Mouse (Mus musculus): ENCODE results near the gene P2ry10. TPM values are rescaled to one million over a fixed set of nuclear protein-coding genes. Genes with fewer than 3 reads are reported as not detected.
"Not testable (repeated sequence)": the region's sequence is repeated elsewhere in the genome, so short reads cannot be mapped to it uniquely, and the experiment has no call there.

P2ry10 gene
- not detected in 2 replicates for polyA plus RNA-seq (2012)

- H3K4me1 ChIP-seq (ENCODE audit: control insufficient read depth): no peaks in the 10 kb centered on the region
- H3K9me3 ChIP-seq (ENCODE audit: control insufficient read depth, low read length): no peaks in the 10 kb centered on the region
- H3K27me3 ChIP-seq (ENCODE audit: control insufficient read depth): no peaks in the 10 kb centered on the region
- no peak within 1 kb of the TSS for H3K4me3 ChIP-seq (replicated peaks)
- no peaks in the 10 kb centered on the region for H3K36me3 ChIP-seq (ENCODE audit: control insufficient read depth)
- TF ChIP-seq TAL1 (IDR thresholded peaks at IDR 0.05; ENCODE audit: low read length) (no peak), GATA1 (IDR thresholded peaks at IDR 0.05; ENCODE audit: low read length) (no peak)
Observed at GRCm38 (mm10) chrX:107088177-107088576, at the start of gene P2ry10. Gene P2ry10, plus strand, starts transcription at chrX:107088492.

DNA sequence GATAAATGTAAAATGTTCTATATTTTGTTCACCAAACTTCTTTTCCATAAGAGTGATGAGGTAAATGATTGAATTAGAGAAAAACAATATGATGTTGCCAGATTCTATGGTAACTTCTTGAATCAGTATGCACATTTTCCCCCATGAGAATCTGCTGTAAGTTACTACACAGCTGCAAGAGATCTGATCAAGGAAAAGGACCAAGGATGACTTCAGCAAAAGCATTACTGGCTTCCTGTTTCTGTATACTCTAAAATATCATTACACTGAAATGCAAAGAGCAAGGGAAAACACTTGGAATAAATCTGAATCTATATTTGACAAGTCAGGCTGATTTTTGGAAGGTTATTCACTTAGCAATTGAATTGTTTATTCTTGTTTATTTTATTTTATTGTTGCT lies 49.1 kb upstream of the P2ry10 start:
- H3K9me3 ChIP-seq (ENCODE audit: control insufficient read depth, low read length): no peaks in the 10 kb centered on the region
- no peak for TF ChIP-seq GATA1 (IDR thresholded peaks at IDR 0.05; ENCODE audit: low read length)
- TF ChIP-seq TAL1 (IDR thresholded peaks at IDR 0.05; ENCODE audit: low read length): no peak
- no peak overlapping the region for H3K4me3 ChIP-seq (replicated peaks)
- no peaks in the 10 kb centered on the region for H3K36me3 ChIP-seq (ENCODE audit: control insufficient read depth)
- no peaks in the 10 kb centered on the region for H3K27me3 ChIP-seq (ENCODE audit: control insufficient read depth)
- no peaks in the 10 kb centered on the region for H3K4me1 ChIP-seq (ENCODE audit: control insufficient read depth)

DNA sequence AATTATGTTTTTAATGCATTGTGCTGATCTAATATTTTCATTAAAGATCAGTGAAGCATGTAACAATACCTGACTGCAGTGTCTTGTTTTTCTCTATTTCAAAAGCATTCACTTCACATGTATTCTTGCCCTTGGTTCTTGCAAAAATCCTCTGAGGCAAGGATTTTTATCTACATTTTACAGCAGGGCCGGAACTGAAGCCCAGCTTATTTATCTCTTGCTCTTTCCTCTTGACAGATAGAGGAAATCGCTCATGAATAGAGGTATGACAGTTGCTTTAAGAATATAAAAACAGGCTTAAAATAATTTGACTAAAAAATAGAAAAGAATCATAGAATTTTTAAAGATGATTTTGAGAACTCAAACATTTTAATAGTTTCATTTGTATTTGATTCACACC lies 48.7 kb upstream of the P2ry10 start:
- Histone ChIP-seq H3K27me3 (ENCODE audit: control insufficient read depth) (no peaks in the 10 kb centered on the region), H3K4me3 (replicated peaks) (no peak overlapping the region), H3K36me3 (ENCODE audit: control insufficient read depth) (no peaks in the 10 kb centered on the region), H3K4me1 (ENCODE audit: control insufficient read depth) (no peaks in the 10 kb centered on the region), H3K9me3 (ENCODE audit: control insufficient read depth, low read length) (no peaks in the 10 kb centered on the region)
- no peak for TF ChIP-seq GATA1 (IDR thresholded peaks at IDR 0.05; ENCODE audit: low read length)
- no peak for TF ChIP-seq TAL1 (IDR thresholded peaks at IDR 0.05; ENCODE audit: low read length)

DNA sequence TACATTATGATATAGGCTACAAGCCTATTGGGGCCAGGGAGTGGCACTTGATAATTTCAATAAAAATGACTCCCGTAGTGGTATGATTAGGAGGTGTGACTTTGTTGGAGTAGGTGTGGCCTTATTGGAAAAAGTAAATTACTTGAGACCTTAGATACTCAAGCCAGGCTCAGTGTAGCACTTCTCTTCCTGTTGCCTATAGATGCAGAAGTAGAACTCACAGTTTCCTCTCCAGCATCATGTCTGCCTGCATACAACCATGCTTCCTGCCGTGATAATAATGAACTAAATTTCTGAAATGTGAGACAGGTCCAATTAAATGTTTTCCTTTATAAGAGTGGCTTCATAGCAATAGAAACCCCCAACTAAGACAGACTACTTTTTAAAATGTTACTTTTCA lies 45.9 kb upstream of the P2ry10 start:
- Histone ChIP-seq H3K27me3 (ENCODE audit: control insufficient read depth) (no peaks in the 10 kb centered on the region), H3K36me3 (ENCODE audit: control insufficient read depth) (no peaks in the 10 kb centered on the region), H3K9me3 (ENCODE audit: control insufficient read depth, low read length) (no peaks in the 10 kb centered on the region), H3K4me3 (replicated peaks) (no peak overlapping the region), H3K4me1 (ENCODE audit: control insufficient read depth) (no peaks in the 10 kb centered on the region)
- no peak for TF ChIP-seq TAL1 (IDR thresholded peaks at IDR 0.05; ENCODE audit: low read length)
- no peak for TF ChIP-seq GATA1 (IDR thresholded peaks at IDR 0.05; ENCODE audit: low read length)

- not testable (repeated sequence) for H3K27me3 ChIP-seq (ENCODE audit: control insufficient read depth); H3K36me3 ChIP-seq (ENCODE audit: control insufficient read depth); H3K4me3 ChIP-seq (replicated peaks); H3K9me3 ChIP-seq (ENCODE audit: control insufficient read depth, low read length); H3K4me1 ChIP-seq (ENCODE audit: control insufficient read depth)
Observed at GRCm38 (mm10) chrX:107083407-107083806, 4.9 kb upstream of the P2ry10 start.

GRCm38 (mm10) chrX:107084320-107084719 lies 4.0 kb upstream of the P2ry10 start:
- TF ChIP-seq GATA1 (IDR thresholded peaks at IDR 0.05; ENCODE audit: low read length): no peak
- TF ChIP-seq TAL1 (IDR thresholded peaks at IDR 0.05; ENCODE audit: low read length): no peak
- H3K9me3 ChIP-seq (ENCODE audit: control insufficient read depth, low read length): no peaks in the 10 kb centered on the region

DNA sequence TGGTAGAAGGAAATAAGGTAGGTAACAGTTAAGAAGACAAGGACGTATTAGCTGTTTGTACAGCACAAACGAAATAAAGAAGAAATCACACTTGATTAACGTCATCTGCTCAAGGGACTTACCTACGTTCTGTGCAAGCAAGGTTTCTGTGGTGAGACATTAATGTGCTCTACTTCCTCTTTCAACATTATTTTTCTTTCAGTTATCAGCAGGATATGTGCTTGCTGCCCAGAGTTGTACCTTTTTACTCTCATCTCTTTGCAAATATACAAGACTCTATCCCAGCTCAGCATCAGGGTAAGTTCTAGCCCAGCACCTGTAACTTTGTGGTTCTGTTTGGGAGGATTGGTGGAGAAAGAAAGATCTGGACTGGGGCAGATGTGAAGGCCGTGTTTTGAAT lies 839 bp downstream of the P2ry10 start:
- Histone ChIP-seq H3K4me1 (ENCODE audit: control insufficient read depth) (no peaks in the 10 kb centered on the region), H3K9me3 (ENCODE audit: control insufficient read depth, low read length) (no peaks in the 10 kb centered on the region), H3K27me3 (ENCODE audit: control insufficient read depth) (no peaks in the 10 kb centered on the region), H3K36me3 (ENCODE audit: control insufficient read depth) (no peaks in the 10 kb centered on the region), H3K4me3 (replicated peaks) (no peak overlapping the region)
- TF ChIP-seq TAL1 (IDR thresholded peaks at IDR 0.05; ENCODE audit: low read length) (no peak), GATA1 (IDR thresholded peaks at IDR 0.05; ENCODE audit: low read length) (no peak)

More at GRCm38 (mm10) chrX:107084320-107084719, 4.0 kb upstream of the P2ry10 start:
- no peak overlapping the region for H3K4me3 ChIP-seq (replicated peaks)
- no peaks in the 10 kb centered on the region for H3K4me1 ChIP-seq (ENCODE audit: control insufficient read depth)
- no peaks in the 10 kb centered on the region for H3K36me3 ChIP-seq (ENCODE audit: control insufficient read depth)
- H3K27me3 ChIP-seq (ENCODE audit: control insufficient read depth): no peaks in the 10 kb centered on the region

DNA sequence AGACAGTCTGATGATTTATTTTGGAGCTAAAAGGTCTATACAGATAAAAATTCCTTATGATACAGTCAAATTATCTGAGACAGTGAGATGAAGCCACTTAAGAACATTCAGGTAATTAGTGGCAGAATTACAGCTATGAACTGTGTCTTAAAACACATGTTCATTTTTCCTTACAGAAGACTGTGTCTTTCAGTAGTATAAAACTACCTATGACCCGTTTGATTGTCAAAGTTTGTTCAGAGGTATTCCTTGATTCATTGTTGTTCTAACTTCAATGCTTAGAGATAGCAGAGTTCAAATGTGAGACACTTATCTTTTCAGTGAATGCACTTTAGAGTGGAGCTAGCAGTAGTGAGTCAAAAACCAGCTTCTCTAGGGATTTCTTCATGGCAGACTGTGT lies 1.6 kb downstream of the P2ry10 start:
- H3K4me3 ChIP-seq (replicated peaks): no peak overlapping the region
- TF ChIP-seq TAL1 (IDR thresholded peaks at IDR 0.05; ENCODE audit: low read length) (no peak), GATA1 (IDR thresholded peaks at IDR 0.05; ENCODE audit: low read length) (no peak)
- H3K4me1 ChIP-seq (ENCODE audit: control insufficient read depth): no peaks in the 10 kb centered on the region
- no peaks in the 10 kb centered on the region for H3K36me3 ChIP-seq (ENCODE audit: control insufficient read depth)
- no peaks in the 10 kb centered on the region for H3K9me3 ChIP-seq (ENCODE audit: control insufficient read depth, low read length)
- no peaks in the 10 kb centered on the region for H3K27me3 ChIP-seq (ENCODE audit: control insufficient read depth)

DNA sequence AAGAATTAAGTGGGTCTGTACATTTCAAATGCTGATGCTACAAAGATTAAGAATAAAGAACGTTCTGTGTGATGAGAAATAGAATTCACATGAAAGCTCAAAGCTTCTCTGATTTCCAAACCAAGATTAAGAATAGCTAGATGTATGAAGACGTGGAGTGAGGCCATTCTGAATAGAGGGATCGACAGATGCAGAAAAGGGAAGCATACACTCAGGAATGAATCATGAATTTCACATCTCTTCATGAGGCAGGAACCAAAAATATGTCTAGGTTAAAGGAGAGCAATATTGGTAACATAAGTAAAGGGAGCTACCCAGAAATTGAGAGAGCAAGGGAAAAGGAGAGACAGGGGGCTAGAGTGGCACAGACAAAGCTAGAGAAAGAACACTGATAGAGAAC lies 7.3 kb downstream of the P2ry10 start:
- TF ChIP-seq TAL1 (IDR thresholded peaks at IDR 0.05; ENCODE audit: low read length) (no peak), GATA1 (IDR thresholded peaks at IDR 0.05; ENCODE audit: low read length) (no peak)
- Histone ChIP-seq H3K4me1 (ENCODE audit: control insufficient read depth) (no peaks in the 10 kb centered on the region), H3K36me3 (ENCODE audit: control insufficient read depth) (no peaks in the 10 kb centered on the region), H3K4me3 (replicated peaks) (no peak overlapping the region), H3K27me3 (ENCODE audit: control insufficient read depth) (no peaks in the 10 kb centered on the region), H3K9me3 (ENCODE audit: control insufficient read depth, low read length) (no peaks in the 10 kb centered on the region)

DNA sequence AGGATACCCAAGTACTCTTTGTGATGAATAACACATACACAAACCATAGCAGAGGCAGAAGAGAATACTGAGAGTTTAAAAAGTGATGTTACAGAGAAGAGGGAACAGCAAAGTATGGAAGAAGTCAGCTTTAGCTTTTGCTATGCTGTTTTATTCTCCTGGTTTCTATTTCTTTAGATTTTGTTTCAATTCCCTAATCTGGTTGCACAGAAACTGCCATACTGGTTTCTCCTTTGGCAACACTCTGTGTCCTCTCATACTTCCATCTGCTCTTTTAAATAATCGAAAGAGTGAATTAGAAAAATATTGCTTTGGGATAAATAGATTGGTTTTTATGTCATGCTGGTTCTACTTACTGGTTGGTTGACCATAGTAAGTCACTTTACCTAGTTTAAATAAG lies 28.0 kb downstream of the P2ry10 start:
- H3K4me3 ChIP-seq (replicated peaks): no peak overlapping the region
- H3K36me3 ChIP-seq (ENCODE audit: control insufficient read depth): no peaks in the 10 kb centered on the region
- H3K9me3 ChIP-seq (ENCODE audit: control insufficient read depth, low read length): no peaks in the 10 kb centered on the region
- H3K27me3 ChIP-seq (ENCODE audit: control insufficient read depth): no peaks in the 10 kb centered on the region
- H3K4me1 ChIP-seq (ENCODE audit: control insufficient read depth): no peaks in the 10 kb centered on the region
- TF ChIP-seq TAL1 (IDR thresholded peaks at IDR 0.05; ENCODE audit: low read length): no peak
- no peak for TF ChIP-seq GATA1 (IDR thresholded peaks at IDR 0.05; ENCODE audit: low read length)
